ENCODE assay signal across 8 mouse cellular contexts in the genomic region with DNA sequence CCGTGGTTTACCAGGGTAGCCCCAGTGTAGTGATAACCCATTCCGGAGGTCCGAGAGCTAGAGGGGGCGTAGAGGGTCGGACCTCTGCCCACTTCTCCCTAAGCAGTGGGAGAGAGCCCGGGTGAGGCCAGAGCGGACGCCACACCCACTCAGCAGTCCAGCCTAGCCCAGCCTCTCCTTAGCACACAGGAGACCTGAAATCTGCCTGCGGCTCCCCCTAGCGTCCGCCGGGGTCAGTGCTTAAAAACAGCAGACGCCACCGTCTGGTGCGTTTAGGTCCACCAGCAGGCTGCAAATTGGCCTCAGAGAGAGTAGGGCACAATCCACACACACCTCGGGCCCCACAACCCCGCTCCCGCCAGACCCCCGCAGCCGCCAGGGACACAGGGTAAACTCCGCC. TPM values are rescaled to one million over a fixed set of nuclear protein-coding genes. Genes with fewer than 3 reads are reported as not detected.
A peak's percentile ranks its signal among the peaks of the same experiment; 100 is the strongest.
DNase-seq lines count a peak whose midpoint lies in the region; ATAC-seq and TF ChIP-seq lines count a peak whose summit lies in the region.

No protein-coding gene starts in this region.

- no peak for TF ChIP-seq POLR2A in brain, embryonic 14.5 days (IDR thresholded peaks at IDR 0.05; ENCODE audit: borderline replicate concordance, extremely low read depth, insufficient read depth, insufficient read length, poor library complexity, severe bottlenecking)

- peak overlapping the region; percentile 80 for H3K9ac ChIP-seq in heart, embryonic 13.5 days
- H3K9ac ChIP-seq in kidney, postnatal 0 days (ENCODE audit: low read depth, low read length), result peak overlapping the region; percentile 41; the same call in 1 of the 2 replicates
- no peak overlapping the region for H3K9ac ChIP-seq in liver, embryonic 12.5 days
- H3K9ac ChIP-seq in stomach, embryonic 14.5 days (replicated peaks; ENCODE audit: low read depth, low read length), result no peak overlapping the region

- H3K27me3 ChIP-seq in heart, embryonic 13.5 days (replicated peaks), result peaks cover 36% of the 10 kb centered on the region
- H3K27me3 ChIP-seq in kidney, postnatal 0 days (ENCODE audit: insufficient read depth, low read length), result no peaks in the 10 kb centered on the region
- H3K27me3 ChIP-seq in liver, embryonic 12.5 days (replicated peaks), result peaks cover 79% of the 10 kb centered on the region
- H3K27me3 ChIP-seq in stomach, embryonic 14.5 days (ENCODE audit: control insufficient read depth, insufficient read depth, low read length), result no peaks in the 10 kb centered on the region

- peak overlapping the region; percentile 78 for H3K4me2 ChIP-seq in heart, embryonic 13.5 days
- H3K4me2 ChIP-seq in kidney, postnatal 0 days (ENCODE audit: low read length), result peak overlapping the region; percentile 56
- peak overlapping the region; percentile 52 for H3K4me2 ChIP-seq in liver, embryonic 12.5 days
- H3K4me2 ChIP-seq in stomach, embryonic 14.5 days (replicated peaks; ENCODE audit: low read depth, low read length), result peak overlapping the region; percentile 41

- H3K4me1 ChIP-seq in heart, embryonic 13.5 days, result peaks cover 40% of the 10 kb centered on the region
- peaks cover 14% of the 10 kb centered on the region for H3K4me1 ChIP-seq in kidney, postnatal 0 days (replicated peaks; ENCODE audit: insufficient read depth, low read length)
- H3K4me1 ChIP-seq in liver, embryonic 12.5 days, result peaks cover 29% of the 10 kb centered on the region
- H3K4me1 ChIP-seq in stomach, embryonic 14.5 days (ENCODE audit: control insufficient read depth, insufficient read depth, low read length), result peaks cover 25% of the 10 kb centered on the region

- H3K27ac ChIP-seq in heart, embryonic 13.5 days (replicated peaks), result peak overlapping the region; percentile 75
- H3K27ac ChIP-seq in kidney, postnatal 0 days, result peak overlapping the region; percentile 81
- H3K27ac ChIP-seq in liver, embryonic 12.5 days, result no peak overlapping the region
- no peak overlapping the region for H3K27ac ChIP-seq in stomach, embryonic 14.5 days (ENCODE audit: low read length)

- no peaks in the 10 kb centered on the region for H3K36me3 ChIP-seq in heart, embryonic 13.5 days
- H3K36me3 ChIP-seq in kidney, postnatal 0 days (ENCODE audit: insufficient read depth, low read length), result no peaks in the 10 kb centered on the region
- no peaks in the 10 kb centered on the region for H3K36me3 ChIP-seq in liver, embryonic 12.5 days
- no peaks in the 10 kb centered on the region for H3K36me3 ChIP-seq in stomach, embryonic 14.5 days (ENCODE audit: control insufficient read depth, insufficient read depth, low read length)

- TF ChIP-seq CTCF in brain, embryonic 14.5 days (IDR thresholded peaks at IDR 0.05; ENCODE audit: borderline replicate concordance, extremely low read depth, insufficient read depth, insufficient read length), result peak; percentile 99
- peak; percentile 99 for TF ChIP-seq CTCF in kidney, postnatal 0 days (IDR thresholded peaks at IDR 0.05; ENCODE audit: low read depth)

- ATAC-seq in erythroid progenitor cell, adult 5-6 weeks (replicated peaks; ENCODE audit: low FRiP score, poor library complexity, severe bottlenecking), result peak; percentile 90
- peak; percentile 71 for ATAC-seq in heart, embryonic 13.5 days (ENCODE audit: extremely low read depth, insufficient number of reproducible peaks, low FRiP score, low TSS enrichment)
- peak; percentile 74 for ATAC-seq in kidney, postnatal 0 days (replicated peaks; ENCODE audit: low FRiP score, low read depth)
- peak; percentile 71 for ATAC-seq in liver, embryonic 12.5 days
- ATAC-seq in stomach, embryonic 14.5 days (ENCODE audit: insufficient number of reproducible peaks, insufficient read depth, low FRiP score, low read depth), result peak; percentile 82

- DNase-seq in 416B (ENCODE audit: low read depth), result peak; percentile 93
- DNase-seq in brain, embryonic 14.5 days (ENCODE audit: low read depth), result peak; percentile 93
- peak; percentile 95 for DNase-seq in kidney, postnatal 0 days (ENCODE audit: low spot score)
- DNase-seq in natural killer cell, adult 2 months (ENCODE audit: low spot score in 2 of 2), result peak; percentile 65 to 70

- H3K4me3 ChIP-seq in heart, embryonic 13.5 days, result peak overlapping the region; percentile 54
- peak overlapping the region; percentile 20; the same call in 1 of the 2 replicates for H3K4me3 ChIP-seq in kidney, postnatal 0 days (replicated peaks; ENCODE audit: low read depth, low read length)
- peak overlapping the region; percentile 21; the same call in 1 of the 2 replicates for H3K4me3 ChIP-seq in liver, embryonic 12.5 days
- peak overlapping the region; percentile 20; the same call in 1 of the 2 replicates for H3K4me3 ChIP-seq in stomach, embryonic 14.5 days (ENCODE audit: low read depth, low read length)

- 1% methylated on average over 21 of the region's 21 CpGs for WGBS in heart, embryonic 13.5 days
- 2% methylated on average over 21 of the region's 21 CpGs for WGBS in kidney, postnatal 0 days
- 1% methylated on average over 21 of the region's 21 CpGs for WGBS in liver, embryonic 12.5 days (ENCODE audit: insufficient replicate concordance)
- WGBS in stomach, embryonic 14.5 days, result 2% methylated on average over 21 of the region's 21 CpGs

- H3K9me3 ChIP-seq in heart, embryonic 13.5 days, result no peaks in the 10 kb centered on the region
- no peaks in the 10 kb centered on the region for H3K9me3 ChIP-seq in kidney, postnatal 0 days (replicated peaks; ENCODE audit: low read length)
- no peaks in the 10 kb centered on the region for H3K9me3 ChIP-seq in liver, embryonic 12.5 days (replicated peaks)
- H3K9me3 ChIP-seq in stomach, embryonic 14.5 days (ENCODE audit: control insufficient read depth, low read depth, low read length), result no peaks in the 10 kb centered on the region

RNA-seq across cellular contexts. Expression of gene Exoc3l4, which starts 3.5 kb away (rescaled TPM):
- polyA plus RNA-seq in brain, embryonic 14.5 days (2012; rRNA removed), result 3.5 and 3.9 TPM in 2 replicates
- 2.2 TPM in 1 of 2 replicates, not detected in the other for total RNA-seq in erythroid progenitor cell, adult 5-6 weeks (2015; ENCODE audit: low replicate concordance)
- total RNA-seq in erythroid progenitor cell, adult 5-6 weeks (2017; ENCODE audit: low replicate concordance), result not detected in 2 replicates
- polyA plus RNA-seq in heart, embryonic 13.5 days (2015; fragmentation: Nextera tagmentation; extraction: Ambion mirVana), result 10.2 and 10.8 TPM in 2 replicates
- polyA plus RNA-seq in kidney, postnatal 0 days (2015; fragmentation: Nextera tagmentation; extraction: Ambion mirVana), result 25.4 and 25.9 TPM in 2 replicates
- 15.5 and 18.2 TPM in 2 replicates for polyA plus RNA-seq in liver, embryonic 12.5 days (2016; fragmentation: Nextera tagmentation; extraction: Ambion mirVana)
- polyA plus RNA-seq in stomach, embryonic 14.5 days (2014; fragmentation: Nextera tagmentation; extraction: Ambion mirVana), result 5.7 and 6.8 TPM in 2 replicates

RNA-seq across cellular contexts. Expression of gene Lbhd2, which starts 6.7 kb away (rescaled TPM):
- 0.46 and 0.93 TPM in 2 replicates for polyA plus RNA-seq in brain, embryonic 14.5 days (2012; rRNA removed)
- not detected in 2 replicates for total RNA-seq in erythroid progenitor cell, adult 5-6 weeks (2015; ENCODE audit: low replicate concordance)
- total RNA-seq in erythroid progenitor cell, adult 5-6 weeks (2017; ENCODE audit: low replicate concordance), result not detected in 2 replicates
- 0.53 and 0.55 TPM in 2 replicates for polyA plus RNA-seq in heart, embryonic 13.5 days (2015; fragmentation: Nextera tagmentation; extraction: Ambion mirVana)
- polyA plus RNA-seq in kidney, postnatal 0 days (2015; fragmentation: Nextera tagmentation; extraction: Ambion mirVana), result 12.6 and 14.3 TPM in 2 replicates
- 0.28 TPM in 1 of 2 replicates, not detected in the other for polyA plus RNA-seq in liver, embryonic 12.5 days (2016; fragmentation: Nextera tagmentation; extraction: Ambion mirVana)
- polyA plus RNA-seq in stomach, embryonic 14.5 days (2014; fragmentation: Nextera tagmentation; extraction: Ambion mirVana), result 0.93 and 1.5 TPM in 2 replicates

RNA-seq across cellular contexts. Expression of gene Tnfaip2, which starts 29.0 kb away (rescaled TPM):
- polyA plus RNA-seq in brain, embryonic 14.5 days (2012; rRNA removed), result 1.6 and 1.7 TPM in 2 replicates
- total RNA-seq in erythroid progenitor cell, adult 5-6 weeks (2015; ENCODE audit: low replicate concordance), result 75.7 and 109 TPM in 2 replicates
- total RNA-seq in erythroid progenitor cell, adult 5-6 weeks (2017; ENCODE audit: low replicate concordance), result 238 and 415 TPM in 2 replicates
- 6.0 and 10.6 TPM in 2 replicates for polyA plus RNA-seq in heart, embryonic 13.5 days (2015; fragmentation: Nextera tagmentation; extraction: Ambion mirVana)
- 34.8 and 46.7 TPM in 2 replicates for polyA plus RNA-seq in kidney, postnatal 0 days (2015; fragmentation: Nextera tagmentation; extraction: Ambion mirVana)
- 88.6 and 94.9 TPM in 2 replicates for polyA plus RNA-seq in liver, embryonic 12.5 days (2016; fragmentation: Nextera tagmentation; extraction: Ambion mirVana)
- polyA plus RNA-seq in stomach, embryonic 14.5 days (2014; fragmentation: Nextera tagmentation; extraction: Ambion mirVana), result 3.5 and 5.0 TPM in 2 replicates

RNA-seq across cellular contexts. Expression of gene Cdc42bpb, which starts 35.8 kb away (rescaled TPM):
- polyA plus RNA-seq in brain, embryonic 14.5 days (2012; rRNA removed), result 236 and 250 TPM in 2 replicates
- total RNA-seq in erythroid progenitor cell, adult 5-6 weeks (2015; ENCODE audit: low replicate concordance), result 0.42 and 9.7 TPM in 2 replicates
- 0.64 and 9.7 TPM in 2 replicates for total RNA-seq in erythroid progenitor cell, adult 5-6 weeks (2017; ENCODE audit: low replicate concordance)
- 22.8 and 26.2 TPM in 2 replicates for polyA plus RNA-seq in heart, embryonic 13.5 days (2015; fragmentation: Nextera tagmentation; extraction: Ambion mirVana)
- 27.7 and 31.6 TPM in 2 replicates for polyA plus RNA-seq in kidney, postnatal 0 days (2015; fragmentation: Nextera tagmentation; extraction: Ambion mirVana)
- 13.0 and 15.1 TPM in 2 replicates for polyA plus RNA-seq in liver, embryonic 12.5 days (2016; fragmentation: Nextera tagmentation; extraction: Ambion mirVana)
- polyA plus RNA-seq in stomach, embryonic 14.5 days (2014; fragmentation: Nextera tagmentation; extraction: Ambion mirVana), result 44.1 and 44.9 TPM in 2 replicates

Comparison
In these comparisons a context has a peak if more than half of its experiments do, and no peak if none do; other contexts are left out.
1. H3K27ac ChIP-seq: peak in heart, embryonic 13.5 days (single experiment) and kidney, postnatal 0 days (single experiment); none in liver, embryonic 12.5 days (single experiment) and stomach, embryonic 14.5 days (single experiment).
2. H3K9ac ChIP-seq: peak in heart, embryonic 13.5 days (single experiment) and kidney, postnatal 0 days (single experiment); none in liver, embryonic 12.5 days (single experiment) and stomach, embryonic 14.5 days (single experiment).
3. Peak in every context shown above with its lines, with median percentiles within 50 percentile points of each other: DNase-seq, ATAC-seq, H3K4me2 ChIP-seq and H3K4me3 ChIP-seq.